Mouse (Mus musculus) erythroid progenitor cell, adult 5-6 weeks (primary cell): ENCODE measurements around the gene Fcmr. TPM values are rescaled to one million over a fixed set of nuclear protein-coding genes. Genes with fewer than 3 reads are reported as not detected.

Source experiments
- total RNA-seq, 2 experiments: library from RNA; stranded (forward) in 1 of 2; stranded (reverse) in 1 of 2; fragments of 150-400 nt in 1 of 2; fragments of 186-747, 209-891 nt in 1 of 2; gene quantifications; 2 replicates each; pipeline versions ENCODE4 v1.2.3 to v1.2.4; 2015 to 2017; ENCODE audit warnings: low replicate concordance in 2 of 2

The Fcmr gene
- total RNA-seq, 2 experiments from 2014 or later, result 9.2 to 16.3 TPM

Other genes starting within 250 kb of the Fcmr start
- gene Zp3r, start 236.0 kb upstream of the Fcmr start, total RNA-seq (2015; ENCODE audit: low replicate concordance), result not detected in 2 replicates
- not detected in 2 replicates for gene Zp3r, start 236.0 kb upstream of the Fcmr start, total RNA-seq (2017; ENCODE audit: low replicate concordance)
- gene C4bp, start 204.0 kb upstream of the Fcmr start, total RNA-seq (2015; ENCODE audit: low replicate concordance), result not detected in 2 replicates
- not detected in 2 replicates for gene C4bp, start 204.0 kb upstream of the Fcmr start, total RNA-seq (2017; ENCODE audit: low replicate concordance)
- not detected in 2 replicates for gene Gm29427, start 149.9 kb upstream of the Fcmr start, total RNA-seq (2015; ENCODE audit: low replicate concordance)
- not detected in 2 replicates for gene Gm29427, start 149.9 kb upstream of the Fcmr start, total RNA-seq (2017; ENCODE audit: low replicate concordance)
- gene Yod1, start 148.3 kb upstream of the Fcmr start, total RNA-seq (2015; ENCODE audit: low replicate concordance), result 54.8 and 88.0 TPM in 2 replicates
- 53.1 and 58.8 TPM in 2 replicates for gene Yod1, start 148.3 kb upstream of the Fcmr start, total RNA-seq (2017; ENCODE audit: low replicate concordance)
- gene Pfkfb2, start 136.4 kb upstream of the Fcmr start, total RNA-seq (2015; ENCODE audit: low replicate concordance), result 23.5 and 26.7 TPM in 2 replicates
- gene Pfkfb2, start 136.4 kb upstream of the Fcmr start, total RNA-seq (2017; ENCODE audit: low replicate concordance), result 38.4 and 45.7 TPM in 2 replicates
- 8.6 and 11.3 TPM in 2 replicates for gene AA986860, start 133.7 kb upstream of the Fcmr start, total RNA-seq (2015; ENCODE audit: low replicate concordance)
- gene AA986860, start 133.7 kb upstream of the Fcmr start, total RNA-seq (2017; ENCODE audit: low replicate concordance), result 8.0 and 9.4 TPM in 2 replicates
- gene Fcamr, start 64.8 kb upstream of the Fcmr start, total RNA-seq (2015; ENCODE audit: low replicate concordance), result not detected in 2 replicates
- gene Fcamr, start 64.8 kb upstream of the Fcmr start, total RNA-seq (2017; ENCODE audit: low replicate concordance), result not detected in 2 replicates
- gene Pigr, start 39.0 kb upstream of the Fcmr start, total RNA-seq (2015; ENCODE audit: low replicate concordance), result not detected in 2 replicates
- not detected in 2 replicates for gene Pigr, start 39.0 kb upstream of the Fcmr start, total RNA-seq (2017; ENCODE audit: low replicate concordance)
- gene Il24, start 21.8 kb downstream of the Fcmr start, total RNA-seq (2015; ENCODE audit: low replicate concordance), result not detected in 2 replicates
- gene Il24, start 21.8 kb downstream of the Fcmr start, total RNA-seq (2017; ENCODE audit: low replicate concordance), result not detected in 2 replicates
- gene Il20, start 45.8 kb downstream of the Fcmr start, total RNA-seq (2015; ENCODE audit: low replicate concordance), result not detected in 2 replicates
- not detected in 2 replicates for gene Il20, start 45.8 kb downstream of the Fcmr start, total RNA-seq (2017; ENCODE audit: low replicate concordance)
- gene Il19, start 74.4 kb downstream of the Fcmr start, total RNA-seq (2015; ENCODE audit: low replicate concordance), result not detected in 2 replicates
- gene Il19, start 74.4 kb downstream of the Fcmr start, total RNA-seq (2017; ENCODE audit: low replicate concordance), result not detected in 2 replicates
- gene Il10, start 154.2 kb downstream of the Fcmr start, total RNA-seq (2015; ENCODE audit: low replicate concordance), result not detected in 2 replicates
- gene Il10, start 154.2 kb downstream of the Fcmr start, total RNA-seq (2017; ENCODE audit: low replicate concordance), result not detected in 2 replicates
- 30.3 and 36.9 TPM in 2 replicates for gene Mapkapk2, start 232.2 kb downstream of the Fcmr start, total RNA-seq (2015; ENCODE audit: low replicate concordance)
- gene Mapkapk2, start 232.2 kb downstream of the Fcmr start, total RNA-seq (2017; ENCODE audit: low replicate concordance), result 16.0 and 23.2 TPM in 2 replicates